Mouse (Mus musculus) neural tube, embryonic 14.5 days (tissue): ENCODE results near the gene Ndufb3. TPM values are rescaled to one million over a fixed set of nuclear protein-coding genes. Genes with fewer than 3 reads are reported as not detected.

Experiments
- ATAC-seq: fragments of 200-750 bp; cut with Nextera tagmentation; 2 replicates; pipeline ENCODE4 v1.8.0; 2017; ENCODE audit warnings: low read depth, mild to moderate bottlenecking, moderate TSS enrichment, moderate library complexity
- H3K27ac ChIP-seq: fragments of 300-500 bp; sonication (generic); 2 replicates; pipeline ENCODE4 v1.5.1; 2014; ENCODE audit warnings: low read depth, mild to moderate bottlenecking, control low read depth, low read length, moderate library complexity, mixed read lengths
- H3K27me3 ChIP-seq: fragments of 300-500 bp; sonication (generic); 2 replicates; pipeline ENCODE4 v1.6.1; 2014; ENCODE audit warnings: low read length; ENCODE audit not compliant: control insufficient read depth, insufficient read depth
- H3K36me3 ChIP-seq: fragments of 300-500 bp; sonication (generic); 2 replicates; pipeline ENCODE4 v1.6.1; 2014; ENCODE audit warnings: low read length, mixed read lengths; ENCODE audit not compliant: control insufficient read depth, insufficient read depth
- H3K4me1 ChIP-seq: fragments of 300-500 bp; sonication (generic); 2 replicates; pipeline ENCODE4 v1.6.1; 2014; ENCODE audit warnings: low read length; ENCODE audit not compliant: control insufficient read depth, insufficient read depth
- H3K4me2 ChIP-seq: fragments of 300-500 bp; sonication (generic); 2 replicates; pipeline ENCODE4 v1.6.1; 2014; ENCODE audit warnings: mild to moderate bottlenecking, low read depth, low read length, control low read depth
- H3K4me3 ChIP-seq: fragments of 300-500 bp; sonication (generic); 2 replicates; pipeline ENCODE4 v1.5.1; 2014; ENCODE audit warnings: low read depth, low read length, control low read depth, mixed read lengths
- H3K9ac ChIP-seq: fragments of 300-500 bp; sonication (generic); replicated peaks from 2 replicates; pipeline ENCODE4 v1.6.1; 2014; ENCODE audit warnings: low read depth, mild to moderate bottlenecking, control low read depth, low read length, mixed read lengths
- H3K9me3 ChIP-seq: fragments of 300-500 bp; sonication (generic); 2 replicates; pipeline ENCODE4 v1.6.1; 2016; ENCODE audit warnings: low read length; ENCODE audit not compliant: control insufficient read depth
- WGBS: fragments of 180-500 bp; shearing (Covaris S2); extraction: QIAGEN DNeasy Blood & Tissue Kit; methylation state at CpG from one replicate; pipeline ENCODE4 v1.1.7; 2014; 5-methylcytosine and 5-hydroxymethylcytosine counted together
- polyA plus RNA-seq: library from polyadenylated mRNA; unstranded; fragments of >200 nt; fragmentation: Nextera tagmentation; extraction: Ambion mirVana; gene quantifications from 2 replicates; pipeline ENCODE4 v1.2.1, GENCODE M21; 2014

Ndufb3 gene
- polyA plus RNA-seq, 1 experiment from 2014 or later = 213 TPM

DNA sequence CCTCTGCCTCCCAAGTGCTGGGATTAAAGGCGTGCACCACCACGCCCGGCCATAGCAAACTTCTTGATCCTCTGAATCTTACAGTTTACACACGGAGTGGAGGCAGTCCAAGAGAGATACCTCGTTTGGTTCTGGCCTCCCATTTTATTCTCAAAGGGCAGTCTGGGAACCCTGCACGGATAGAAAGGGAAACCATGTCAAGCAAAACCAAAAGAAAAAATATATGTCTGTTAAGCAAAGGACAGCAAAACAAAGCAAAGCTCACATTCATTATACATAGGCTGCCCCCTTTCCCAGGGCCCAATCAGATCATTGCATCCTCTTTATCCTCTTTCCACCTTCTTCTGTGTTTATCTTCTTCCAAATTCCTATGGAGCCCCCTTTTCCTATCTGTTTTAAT is 27.6 kb downstream of the Ndufb3 start:
- no peak for ATAC-seq
- H3K9me3 ChIP-seq = no peaks in the 10 kb centered on the region
- no peak overlapping the region for H3K27ac ChIP-seq
- no peak overlapping the region for H3K4me3 ChIP-seq
- no peak overlapping the region for H3K9ac ChIP-seq
- 82% methylated on average over 6 of the region's 6 CpGs for WGBS
- H3K4me1 ChIP-seq = no peaks in the 10 kb centered on the region
- H3K4me2 ChIP-seq = no peak overlapping the region
- H3K27me3 ChIP-seq = no peaks in the 10 kb centered on the region
- no peaks in the 10 kb centered on the region for H3K36me3 ChIP-seq

DNA sequence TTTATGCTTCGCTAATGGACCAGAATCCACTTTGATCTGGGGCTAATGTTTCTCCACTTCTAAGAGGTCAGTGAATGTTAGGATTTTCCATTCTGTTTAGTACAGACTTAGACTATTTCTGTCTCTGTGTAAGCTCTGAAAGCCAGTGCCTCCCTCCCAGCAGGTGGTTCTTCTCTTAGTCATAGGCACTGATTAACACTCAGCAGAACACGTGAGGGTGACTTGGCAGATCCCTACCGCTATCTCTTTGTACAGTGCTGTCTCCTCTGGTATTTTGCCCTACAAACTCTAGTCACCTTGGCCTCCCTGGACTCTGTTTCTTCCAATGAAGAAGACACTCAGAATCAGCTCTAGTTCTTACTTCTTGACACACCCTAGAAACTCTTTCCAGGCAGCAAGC is 28.2 kb downstream of the Ndufb3 start:
- no peaks in the 10 kb centered on the region for H3K27me3 ChIP-seq
- H3K9ac ChIP-seq = no peak overlapping the region
- no peaks in the 10 kb centered on the region for H3K4me1 ChIP-seq
- no peaks in the 10 kb centered on the region for H3K9me3 ChIP-seq
- no peak overlapping the region for H3K4me3 ChIP-seq
- H3K4me2 ChIP-seq = no peak overlapping the region
- WGBS = 80% methylated on average over 3 of the region's 3 CpGs
- no peak for ATAC-seq
- no peaks in the 10 kb centered on the region for H3K36me3 ChIP-seq
- no peak overlapping the region for H3K27ac ChIP-seq

DNA sequence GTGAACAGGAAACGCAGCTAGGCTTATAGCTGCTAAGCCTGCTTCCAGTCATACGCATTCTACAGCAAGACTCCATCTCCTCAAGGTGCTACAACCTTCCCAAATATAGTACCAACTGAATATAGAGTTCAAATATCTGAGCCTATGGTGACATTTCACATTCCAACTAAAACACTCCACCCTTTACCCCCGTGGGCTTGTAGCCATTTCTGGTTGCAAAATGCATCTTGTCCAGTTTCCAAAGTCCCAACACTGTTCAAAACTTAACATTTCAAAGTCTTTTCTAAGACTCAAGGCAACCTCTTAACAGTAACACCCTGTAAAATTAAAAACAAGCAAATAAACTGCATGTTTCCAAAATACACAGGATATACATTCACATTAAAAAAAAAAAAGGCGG is 29.0 kb downstream of the Ndufb3 start:
- Histone ChIP-seq H3K4me3 (no peak overlapping the region), H3K27me3 (no peaks in the 10 kb centered on the region), H3K27ac (no peak overlapping the region), H3K4me2 (no peak overlapping the region), H3K9me3 (no peaks in the 10 kb centered on the region), H3K9ac (no peak overlapping the region), H3K36me3 (no peaks in the 10 kb centered on the region), H3K4me1 (no peaks in the 10 kb centered on the region)
- 86% methylated on average over 4 of the region's 4 CpGs for whole genome bisulfite sequencing
- no peak for ATAC-seq

DNA sequence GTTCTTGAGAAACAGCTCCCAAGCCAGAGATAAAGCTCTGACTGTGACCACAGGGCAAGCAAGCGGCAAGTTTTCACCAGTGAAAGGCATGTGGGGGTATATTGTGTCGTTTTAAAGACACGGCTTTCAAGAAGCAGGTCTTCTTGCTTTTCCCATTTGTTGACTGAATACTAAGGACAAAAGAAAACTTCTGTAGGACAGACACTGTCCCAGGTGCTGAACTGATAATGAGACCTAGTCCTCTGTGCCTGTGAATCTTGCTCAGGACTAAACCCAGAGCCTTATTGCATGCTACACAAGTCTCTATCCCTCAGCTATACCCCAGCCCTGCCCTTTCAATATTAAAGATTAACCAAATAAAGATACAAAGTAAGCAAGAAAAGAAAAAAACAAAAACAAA is 30.0 kb downstream of the Ndufb3 start:
- Histone ChIP-seq H3K9ac (no peak overlapping the region), H3K36me3 (no peaks in the 10 kb centered on the region), H3K4me3 (no peak overlapping the region), H3K4me1 (no peaks in the 10 kb centered on the region), H3K9me3 (no peaks in the 10 kb centered on the region), H3K27ac (no peak overlapping the region), H3K4me2 (no peak overlapping the region), H3K27me3 (no peaks in the 10 kb centered on the region)
- WGBS = 75% methylated on average over 3 of the region's 3 CpGs
- no peak for ATAC-seq

DNA sequence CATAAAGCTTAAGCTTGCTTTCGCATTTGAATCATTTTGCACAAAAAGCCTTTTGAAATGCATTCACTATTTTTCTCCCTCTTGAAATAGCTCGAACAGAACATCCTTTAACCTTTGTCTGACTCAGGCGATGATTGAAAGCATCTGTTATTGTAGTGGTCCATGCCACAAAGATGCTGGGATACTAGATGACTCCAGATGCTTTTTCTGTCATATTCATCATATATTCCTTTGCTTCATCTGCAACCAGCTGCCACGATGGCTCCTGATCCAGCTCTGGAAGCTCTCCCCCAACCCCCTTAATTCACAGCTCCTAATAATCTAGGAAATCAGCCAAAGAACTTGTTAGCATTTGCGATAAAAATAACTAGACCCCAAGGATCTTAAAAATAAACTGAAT is 30.9 kb downstream of the Ndufb3 start:
- Histone ChIP-seq H3K27me3 (no peaks in the 10 kb centered on the region), H3K9me3 (no peaks in the 10 kb centered on the region), H3K36me3 (no peaks in the 10 kb centered on the region), H3K9ac (no peak overlapping the region), H3K4me3 (no peak overlapping the region), H3K27ac (no peak overlapping the region), H3K4me1 (peaks cover 3% of the 10 kb centered on the region; the same call in 1 of the 2 replicates), H3K4me2 (no peak overlapping the region)
- ATAC-seq = no peak
- WGBS = 56% methylated on average over 5 of the region's 5 CpGs

DNA sequence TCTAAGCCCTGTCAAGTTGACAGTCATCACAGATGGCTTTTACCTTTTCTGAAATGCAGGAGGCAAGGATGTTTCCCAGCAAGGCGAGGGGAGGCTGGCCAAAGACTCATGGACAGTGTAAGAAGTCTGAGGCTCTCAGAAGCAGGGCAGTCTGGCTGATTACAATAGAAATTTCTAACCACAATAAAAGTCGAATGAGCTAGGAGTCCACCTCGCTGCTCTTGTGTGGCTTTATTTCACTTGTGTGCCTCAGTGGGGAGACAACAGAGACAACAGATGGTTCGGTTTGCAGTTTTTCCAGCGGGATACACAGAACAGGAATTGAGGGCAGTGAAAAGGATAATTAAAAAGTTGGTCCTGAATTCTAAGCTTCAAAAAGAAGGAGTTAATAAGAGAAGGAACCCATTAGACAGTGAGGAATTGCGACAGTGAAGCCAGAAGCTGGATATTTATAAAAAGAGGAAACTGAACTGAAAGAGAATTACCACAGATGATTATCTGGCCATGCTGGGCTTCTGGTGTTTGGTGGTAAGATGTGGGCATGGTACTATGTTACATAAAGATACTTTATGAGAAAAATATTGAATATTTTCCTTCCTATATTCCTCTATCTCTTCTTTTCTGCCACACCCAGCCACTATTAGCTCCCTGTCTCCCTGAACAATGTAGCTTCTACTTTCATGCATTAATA is 31.9 kb downstream of the Ndufb3 start:
- no peaks in the 10 kb centered on the region for H3K36me3 ChIP-seq
- no peak overlapping the region for H3K4me3 ChIP-seq
- H3K9ac ChIP-seq = no peak overlapping the region
- no peak overlapping the region for H3K4me2 ChIP-seq
- WGBS = 75% methylated on average over 6 of the region's 6 CpGs
- H3K4me1 ChIP-seq = peaks cover 3% of the 10 kb centered on the region; the same call in 1 of the 2 replicates
- H3K9me3 ChIP-seq = no peaks in the 10 kb centered on the region
- H3K27ac ChIP-seq = no peak overlapping the region
- ATAC-seq = no peak
- H3K27me3 ChIP-seq = no peaks in the 10 kb centered on the region

DNA sequence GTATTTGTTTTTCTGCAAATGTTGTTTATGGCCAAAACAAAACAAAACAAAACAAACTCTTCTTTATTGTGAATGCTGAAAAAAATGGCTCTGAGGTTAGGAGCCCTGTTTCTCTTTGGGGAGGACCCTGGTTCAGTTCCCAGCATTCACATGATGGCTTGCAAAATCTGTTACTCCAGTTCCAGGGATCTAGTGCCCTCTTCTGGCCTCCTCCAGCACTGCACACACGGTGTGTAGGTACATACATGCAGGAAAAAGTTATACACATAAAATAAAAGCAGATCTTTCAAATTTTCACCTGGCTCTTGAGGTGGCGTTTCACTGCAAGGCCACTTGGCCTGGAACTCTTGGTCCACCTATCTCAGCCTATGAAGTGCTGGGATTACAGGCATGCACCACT is 32.6 kb downstream of the Ndufb3 start:
- Histone ChIP-seq H3K27ac (no peak overlapping the region), H3K9ac (no peak overlapping the region), H3K4me1 (peaks cover 3% of the 10 kb centered on the region; the same call in 1 of the 2 replicates), H3K36me3 (no peaks in the 10 kb centered on the region), H3K4me3 (no peak overlapping the region), H3K9me3 (no peaks in the 10 kb centered on the region), H3K27me3 (no peaks in the 10 kb centered on the region), H3K4me2 (no peak overlapping the region)
- WGBS = 95% methylated on average over 2 of the region's 2 CpGs
- no peak for ATAC-seq

DNA sequence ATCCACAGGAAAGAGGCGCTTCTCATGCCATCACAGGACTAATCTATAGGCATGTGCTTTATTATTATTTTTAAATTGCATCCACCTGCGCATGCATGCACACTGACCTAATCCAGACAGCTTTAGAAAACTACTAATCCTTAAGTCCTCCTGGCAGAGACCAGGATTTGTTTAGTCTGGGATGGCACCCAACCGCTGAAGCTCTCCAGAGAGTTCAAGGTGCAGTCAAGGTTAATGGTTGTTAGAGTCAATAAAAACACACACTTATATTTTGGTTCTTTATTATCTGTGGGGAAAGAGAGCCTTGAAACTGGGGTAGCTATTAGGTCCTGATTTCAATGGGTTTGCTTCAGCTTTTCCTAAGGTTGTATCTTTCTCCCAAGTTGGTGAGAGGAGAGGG is 35.1 kb downstream of the Ndufb3 start:
- H3K9me3 ChIP-seq = no peaks in the 10 kb centered on the region
- no peak for ATAC-seq
- H3K4me1 ChIP-seq = peaks cover 3% of the 10 kb centered on the region; the same call in 1 of the 2 replicates
- no peaks in the 10 kb centered on the region for H3K27me3 ChIP-seq
- H3K4me2 ChIP-seq = no peak overlapping the region
- H3K9ac ChIP-seq = no peak overlapping the region
- 94% methylated on average over 3 of the region's 3 CpGs for WGBS
- no peaks in the 10 kb centered on the region for H3K36me3 ChIP-seq
- H3K27ac ChIP-seq = no peak overlapping the region
- H3K4me3 ChIP-seq = no peak overlapping the region

DNA sequence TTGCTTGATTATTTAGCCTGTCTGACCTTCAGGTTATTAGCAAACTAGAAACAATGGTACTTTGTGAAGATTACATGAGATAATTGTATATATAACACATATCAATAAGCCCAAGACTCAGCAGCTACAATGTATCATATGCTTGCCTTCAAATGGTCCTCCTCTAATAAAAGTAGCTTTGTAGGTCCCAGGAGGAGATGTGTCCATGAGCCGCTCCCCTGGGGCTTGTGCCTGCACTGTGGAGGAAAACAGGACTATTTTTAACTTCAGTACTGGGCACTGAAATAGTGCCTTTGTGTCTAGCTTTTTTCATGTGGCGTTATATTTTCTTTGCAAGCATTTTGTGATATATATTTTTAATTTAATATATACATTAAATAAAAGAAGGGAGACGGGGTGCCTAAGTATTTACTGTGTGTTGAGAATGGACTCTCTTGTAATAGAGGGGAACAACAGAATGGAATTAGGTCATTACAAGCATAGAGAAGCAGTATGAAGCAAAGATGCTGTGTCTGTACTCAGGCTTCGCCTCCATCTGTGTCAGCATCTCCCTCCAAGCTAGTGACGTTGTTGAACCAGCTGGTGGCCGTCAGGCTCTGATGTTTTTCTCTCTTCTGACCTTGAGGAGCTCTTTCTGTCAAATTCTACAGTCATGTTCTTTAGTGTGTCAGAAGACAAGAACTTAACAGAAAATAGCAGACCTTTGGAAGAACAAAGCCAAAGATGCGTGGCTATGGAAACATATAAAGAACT is 36.0 kb downstream of the Ndufb3 start:
- peak; percentile 49; the same call in 1 of the 2 replicates for ATAC-seq
- no peak overlapping the region for H3K4me3 ChIP-seq
- H3K27me3 ChIP-seq = no peaks in the 10 kb centered on the region
- H3K9ac ChIP-seq = no peak overlapping the region
- 70% methylated on average over 7 of the region's 7 CpGs for WGBS
- H3K36me3 ChIP-seq = no peaks in the 10 kb centered on the region
- H3K9me3 ChIP-seq = no peaks in the 10 kb centered on the region
- peaks cover 3% of the 10 kb centered on the region; the same call in 1 of the 2 replicates for H3K4me1 ChIP-seq
- no peak overlapping the region for H3K27ac ChIP-seq
- no peak overlapping the region for H3K4me2 ChIP-seq
